Mouse (Mus musculus) midbrain, embryonic 12.5 days (tissue): ENCODE results near the gene Fasn. TPM values are rescaled to one million over a fixed set of nuclear protein-coding genes. Genes with fewer than 3 reads are reported as not detected.
"Not testable (repeated sequence)": the region's sequence is repeated elsewhere in the genome, so short reads cannot be mapped to it uniquely, and the experiment has no call there.

Experiments
- ATAC-seq: fragments of 200-750 bp; cut with Nextera tagmentation; 2 replicates; pipeline ENCODE4 v1.8.0; 2017; ENCODE audit warnings: low read depth, moderate TSS enrichment, moderate library complexity; ENCODE audit not compliant: low FRiP score
- H3K27ac ChIP-seq: fragments of 300-500 bp; sonication (generic); replicated peaks from 2 replicates; pipeline ENCODE4 v1.5.1; 2016; ENCODE audit warnings: mild to moderate bottlenecking
- H3K27me3 ChIP-seq: fragments of 300-500 bp; sonication (generic); 2 replicates; pipeline ENCODE4 v1.6.1; 2016; ENCODE audit warnings: mild to moderate bottlenecking
- H3K36me3 ChIP-seq: fragments of 300-500 bp; sonication (generic); 2 replicates; pipeline ENCODE4 v1.6.1; 2016
- H3K4me1 ChIP-seq: fragments of 300-500 bp; sonication (generic); 2 replicates; pipeline ENCODE4 v1.6.1; 2016
- H3K4me2 ChIP-seq: fragments of 300-500 bp; sonication (generic); replicated peaks from 2 replicates; pipeline ENCODE4 v1.6.1; 2016; ENCODE audit warnings: mild to moderate bottlenecking, moderate library complexity
- H3K4me3 ChIP-seq: fragments of 300-500 bp; sonication (generic); 2 replicates; pipeline ENCODE4 v1.5.1; 2016; ENCODE audit warnings: mild to moderate bottlenecking
- H3K9ac ChIP-seq: fragments of 300-500 bp; sonication (generic); replicated peaks from 2 replicates; pipeline ENCODE4 v1.6.1; 2016; ENCODE audit warnings: mild to moderate bottlenecking, moderate library complexity
- H3K9me3 ChIP-seq: fragments of 300-500 bp; sonication (generic); 2 replicates; pipeline ENCODE4 v1.6.1; 2016; ENCODE audit warnings: mild to moderate bottlenecking
- WGBS: fragments of 180-500 bp; shearing (Covaris S2); methylation state at CpG from one replicate; pipeline ENCODE4 v1.1.7; 2016; 5-methylcytosine and 5-hydroxymethylcytosine counted together
- polyA plus RNA-seq: library from polyadenylated mRNA; unstranded; fragments of >200 nt; fragmentation: Nextera tagmentation; extraction: Ambion mirVana; gene quantifications from 2 replicates; pipeline ENCODE4 v1.2.1, GENCODE M21; 2016

Fasn gene
- polyA plus RNA-seq, 1 experiment from 2014 or later: 140 TPM

DNA sequence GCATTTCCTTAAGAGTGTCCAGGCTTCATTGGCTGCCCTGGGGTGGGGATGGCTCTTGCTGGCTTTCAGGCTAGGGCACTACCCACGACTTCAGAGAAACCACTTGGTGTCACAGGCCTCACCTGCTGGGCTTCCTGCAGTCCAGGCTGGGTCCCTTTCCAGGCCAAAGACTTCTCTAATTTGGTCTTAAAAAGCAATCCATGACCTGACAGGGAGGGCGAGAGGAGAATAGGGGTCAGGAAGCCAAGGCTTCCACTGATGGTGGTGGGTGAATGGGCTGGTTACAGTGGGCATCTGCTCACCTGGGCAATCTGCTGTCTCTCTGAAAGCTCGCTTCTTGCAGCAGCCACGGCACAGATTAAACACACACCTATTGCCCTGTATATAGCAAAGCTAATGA is 35.0 kb downstream of the Fasn start:
- Histone ChIP-seq H3K27me3 (no peaks in the 10 kb centered on the region), H3K27ac (no peak overlapping the region), H3K9ac (no peak overlapping the region), H3K36me3 (peaks cover 82% of the 10 kb centered on the region), H3K4me3 (no peak overlapping the region), H3K4me1 (peaks cover 15% of the 10 kb centered on the region), H3K4me2 (no peak overlapping the region), H3K9me3 (no peaks in the 10 kb centered on the region)
- ATAC-seq: no peak
- WGBS: 90% methylated on average over 4 of the region's 4 CpGs

DNA sequence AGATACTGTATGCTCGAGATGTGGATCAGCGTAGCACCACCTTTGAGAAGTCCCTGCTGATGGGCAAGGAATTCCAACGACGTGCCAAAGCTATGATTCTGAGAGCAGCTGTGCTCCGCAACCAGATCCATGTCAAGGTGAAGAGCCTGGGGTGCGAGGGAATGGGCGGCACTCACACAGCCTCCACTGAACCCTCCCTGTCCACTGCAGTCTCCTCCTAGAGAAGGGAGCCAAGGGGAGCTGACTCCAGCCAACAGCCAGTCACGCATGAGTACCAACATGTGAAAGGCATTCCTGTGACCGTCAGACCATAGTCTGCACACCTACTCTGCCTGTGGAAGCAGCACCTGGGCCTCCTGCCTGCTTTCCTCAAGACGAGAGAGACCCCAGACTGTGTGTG is 35.9 kb downstream of the Fasn start:
- H3K9ac ChIP-seq, H3K27me3 ChIP-seq, H3K4me3 ChIP-seq, ATAC-seq, H3K9me3 ChIP-seq, H3K27ac ChIP-seq, H3K4me2 ChIP-seq: not testable (repeated sequence)
- peaks cover 15% of the 10 kb centered on the region for H3K4me1 ChIP-seq
- H3K36me3 ChIP-seq: peaks cover 74% of the 10 kb centered on the region
- 89% methylated on average over 9 of the region's 10 CpGs for WGBS

DNA sequence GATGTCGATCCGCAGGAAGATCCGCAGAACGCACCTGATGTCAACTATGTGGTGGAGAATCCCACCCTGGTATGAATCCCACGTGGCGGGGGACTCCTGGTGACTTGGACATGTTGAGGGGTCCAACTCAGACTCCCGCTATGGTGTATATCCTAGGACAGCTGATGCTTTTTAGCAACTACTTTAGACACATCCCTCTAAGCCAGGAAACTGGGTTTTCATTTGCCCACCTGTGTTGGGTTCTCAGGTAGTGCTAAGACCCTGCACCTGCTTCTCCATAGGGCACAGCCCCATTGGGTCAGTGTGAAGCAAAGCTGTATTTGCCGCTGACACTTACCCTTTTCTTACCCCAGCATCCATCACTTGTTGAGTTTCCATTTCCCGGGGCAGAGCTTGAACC is 39.2 kb downstream of the Fasn start:
- H3K27me3 ChIP-seq: peaks cover 4% of the 10 kb centered on the region; the same call in 1 of the 2 replicates
- WGBS: 39% methylated on average over 9 of the region's 9 CpGs
- H3K4me1 ChIP-seq: peaks cover 22% of the 10 kb centered on the region
- peak overlapping the region; percentile 80 for H3K4me3 ChIP-seq
- H3K27ac ChIP-seq: no peak overlapping the region
- peak overlapping the region; percentile 84 for H3K9ac ChIP-seq
- no peak for ATAC-seq
- H3K9me3 ChIP-seq: no peaks in the 10 kb centered on the region
- peak overlapping the region; percentile 95 for H3K4me2 ChIP-seq
- H3K36me3 ChIP-seq: peaks cover 57% of the 10 kb centered on the region

DNA sequence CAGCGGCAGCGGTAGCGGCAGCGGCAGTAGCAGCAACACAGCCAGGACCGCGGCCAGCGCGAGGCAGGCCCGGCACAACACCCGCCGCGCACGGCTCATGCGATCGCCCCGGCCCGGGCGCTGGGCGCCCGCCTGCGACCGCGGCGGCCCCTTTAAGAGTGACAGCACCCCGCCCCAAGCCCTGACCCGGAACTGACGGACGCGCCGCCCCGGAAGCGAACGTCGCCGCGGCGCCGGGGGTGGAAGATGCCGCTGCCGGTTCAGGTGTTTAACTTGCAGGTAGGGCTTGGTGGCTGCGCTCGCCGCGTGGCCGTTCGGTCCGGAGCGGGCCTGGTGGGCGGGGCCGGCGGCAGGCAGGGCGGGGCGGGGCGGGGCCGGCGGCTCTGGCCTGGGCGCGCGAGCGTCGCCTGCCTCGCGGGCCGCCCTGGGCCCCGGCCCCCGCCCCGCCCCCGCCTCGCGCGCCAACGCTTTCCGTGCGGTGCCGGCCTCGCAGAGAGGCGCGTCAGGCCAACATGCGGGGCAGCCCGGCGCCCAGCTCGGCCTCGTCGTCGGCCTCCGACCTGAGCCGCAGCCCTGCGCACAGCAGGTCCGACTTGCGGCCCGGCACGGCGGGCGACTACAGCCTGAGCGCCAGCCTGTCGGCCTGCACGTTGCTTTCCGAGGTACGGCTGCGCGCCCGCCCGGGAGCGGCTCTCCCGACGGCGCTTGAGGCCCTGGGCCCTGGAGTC is 40.1 kb downstream of the Fasn start, which contains the start of the genes Rfng and Gps1:
TSS of gene Rfng (minus strand) at position 144 of the 728 bp plus-strand sequence.
TSS of gene Gps1 (plus strand) at position 209 of the 728 bp plus-strand sequence.
- Histone ChIP-seq H3K9me3 (no peaks in the 10 kb centered on the region), H3K4me1 (peaks cover 22% of the 10 kb centered on the region), H3K27me3 (peaks cover 4% of the 10 kb centered on the region; the same call in 1 of the 2 replicates), H3K4me2 (peak within 1 kb of the TSS; percentile 95), H3K4me3 (peak within 1 kb of the TSS; percentile 80), H3K27ac (peak within 1 kb of the TSS; percentile 46), H3K36me3 (peaks cover 52% of the 10 kb centered on the region), H3K9ac (peak within 1 kb of the TSS; percentile 84)
- WGBS: 1% methylated on average over 69 of the region's 107 CpGs
- peak; percentile 81 for ATAC-seq

DNA sequence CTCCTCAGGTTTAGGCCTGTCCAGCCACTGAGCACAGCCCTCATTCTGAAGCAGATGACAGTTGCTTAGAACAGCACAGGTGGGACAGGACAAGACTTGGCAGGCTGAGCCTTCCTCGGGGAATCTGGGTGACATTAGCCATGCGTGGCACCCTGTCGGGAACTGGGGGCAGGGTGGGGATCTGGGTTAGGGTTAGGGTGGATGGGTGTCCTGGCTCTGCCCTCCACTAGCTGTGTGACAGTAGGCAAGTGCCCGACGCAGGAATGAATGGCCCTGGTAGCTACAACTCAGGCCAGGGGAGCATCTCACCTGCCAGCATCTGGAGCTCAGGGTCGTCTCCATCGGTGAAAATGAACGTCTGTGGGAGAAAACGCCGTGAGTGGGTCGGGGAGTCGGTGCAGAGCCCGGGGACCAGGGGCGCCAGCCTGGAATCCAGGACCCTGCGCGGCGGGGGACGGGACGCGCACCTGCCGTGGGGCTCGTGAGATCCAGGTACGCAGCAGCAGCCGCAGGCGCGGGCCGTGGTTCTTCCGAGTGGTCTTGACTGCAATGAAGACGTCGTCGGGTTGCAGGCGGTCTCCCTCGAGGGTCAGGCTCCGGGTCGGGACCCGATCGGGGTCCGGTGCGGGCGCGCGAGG is 40.8 kb downstream of the Fasn start:
- Histone ChIP-seq H3K27me3 (peaks cover 4% of the 10 kb centered on the region; the same call in 1 of the 2 replicates), H3K9ac (peak overlapping the region; percentile 84), H3K4me3 (peak overlapping the region; percentile 80), H3K27ac (peak overlapping the region; percentile 46), H3K4me1 (peaks cover 22% of the 10 kb centered on the region), H3K9me3 (no peaks in the 10 kb centered on the region), H3K4me2 (peak overlapping the region; percentile 94), H3K36me3 (peaks cover 48% of the 10 kb centered on the region)
- peak; percentile 29; the same call in 1 of the 2 replicates for ATAC-seq
- 3% methylated on average over 40 of the region's 42 CpGs for WGBS

DNA sequence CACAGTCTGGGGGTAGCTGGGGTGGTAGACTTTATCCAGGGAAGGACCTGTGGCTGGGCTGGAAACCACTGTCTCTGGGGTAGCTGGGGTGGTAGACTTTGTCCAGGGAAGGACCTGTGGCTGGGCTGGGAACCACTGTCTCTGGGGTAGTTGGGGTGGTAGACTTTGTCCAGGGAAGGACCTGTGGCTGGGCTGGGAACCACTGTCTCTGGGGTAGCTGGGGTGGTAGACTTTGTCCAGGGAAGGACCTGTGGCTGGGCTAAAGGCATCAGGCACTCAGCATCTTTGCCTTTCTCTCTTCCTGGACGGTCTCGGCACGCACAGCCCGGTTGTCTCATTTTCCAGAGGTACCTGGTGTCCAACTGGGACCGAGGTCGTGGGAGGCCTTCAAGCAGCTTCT is 43.0 kb downstream of the Fasn start:
- not testable (repeated sequence) for H3K4me2 ChIP-seq, H3K9ac ChIP-seq, ATAC-seq, H3K4me3 ChIP-seq, H3K27me3 ChIP-seq, H3K9me3 ChIP-seq, H3K27ac ChIP-seq
- WGBS: 94% methylated on average over 6 of the region's 6 CpGs
- H3K36me3 ChIP-seq: peaks cover 26% of the 10 kb centered on the region
- peaks cover 22% of the 10 kb centered on the region for H3K4me1 ChIP-seq

DNA sequence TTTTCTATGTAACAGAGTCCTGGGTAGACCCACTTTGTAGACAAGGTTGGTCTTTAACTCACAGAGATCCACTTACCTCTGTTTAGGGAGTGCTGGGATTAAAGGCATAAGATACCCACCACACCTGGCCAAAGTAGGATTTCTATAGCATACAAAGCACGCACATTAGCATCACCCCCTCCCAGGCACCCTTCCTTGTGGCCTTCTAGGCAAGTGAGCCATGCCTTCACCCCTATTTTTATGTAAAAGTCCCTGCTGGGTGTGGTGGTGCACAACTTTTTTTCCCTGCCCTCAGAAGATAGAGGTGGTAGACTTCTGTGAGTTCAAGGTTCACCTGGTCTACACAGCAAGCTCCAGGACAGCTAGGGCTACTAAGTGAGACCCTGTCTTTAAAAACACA is 44.5 kb downstream of the Fasn start:
- Histone ChIP-seq H3K4me2 (no peak overlapping the region), H3K9ac (no peak overlapping the region), H3K4me1 (peaks cover 14% of the 10 kb centered on the region), H3K4me3 (no peak overlapping the region), H3K9me3 (no peaks in the 10 kb centered on the region), H3K27ac (no peak overlapping the region), H3K36me3 (peaks cover 20% of the 10 kb centered on the region), H3K27me3 (peaks cover 4% of the 10 kb centered on the region; the same call in 1 of the 2 replicates)
- WGBS: 75% methylated on average over 1 of the region's 1 CpGs
- ATAC-seq: no peak

DNA sequence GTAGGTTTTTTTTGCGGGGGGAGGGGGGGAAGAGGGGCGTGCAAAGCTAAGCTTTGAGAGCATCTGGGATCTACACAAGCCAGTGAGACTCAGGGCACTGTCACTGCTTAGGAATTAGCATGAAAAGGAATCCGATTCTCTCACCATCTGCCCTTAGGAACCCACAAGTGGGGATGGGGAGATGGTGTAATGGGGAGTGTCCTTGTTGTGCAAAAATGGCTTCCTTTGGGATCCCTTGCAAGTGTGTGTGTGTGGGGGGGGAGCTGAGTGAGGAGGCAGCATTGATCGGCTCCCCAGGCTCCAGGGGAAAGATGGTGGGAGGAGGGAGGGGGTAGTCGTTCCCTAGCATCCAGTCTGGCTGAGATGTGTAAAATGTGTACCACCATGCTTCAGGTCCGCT is 47.2 kb downstream of the Fasn start:
- 0 out of 2 replicates have a peak, but pooled peaks cover 4% of the 10 kb centered on the region for H3K27me3 ChIP-seq
- no peak for ATAC-seq
- peaks cover 16% of the 10 kb centered on the region for H3K36me3 ChIP-seq
- H3K27ac ChIP-seq: no peak overlapping the region
- peaks cover 2% of the 10 kb centered on the region; the same call in 1 of the 2 replicates for H3K4me1 ChIP-seq
- H3K4me3 ChIP-seq: no peak overlapping the region
- no peak overlapping the region for H3K4me2 ChIP-seq
- 30% methylated on average over 6 of the region's 6 CpGs for WGBS
- H3K9ac ChIP-seq: no peak overlapping the region; the same call in 1 of the 2 replicates
- no peaks in the 10 kb centered on the region for H3K9me3 ChIP-seq

DNA sequence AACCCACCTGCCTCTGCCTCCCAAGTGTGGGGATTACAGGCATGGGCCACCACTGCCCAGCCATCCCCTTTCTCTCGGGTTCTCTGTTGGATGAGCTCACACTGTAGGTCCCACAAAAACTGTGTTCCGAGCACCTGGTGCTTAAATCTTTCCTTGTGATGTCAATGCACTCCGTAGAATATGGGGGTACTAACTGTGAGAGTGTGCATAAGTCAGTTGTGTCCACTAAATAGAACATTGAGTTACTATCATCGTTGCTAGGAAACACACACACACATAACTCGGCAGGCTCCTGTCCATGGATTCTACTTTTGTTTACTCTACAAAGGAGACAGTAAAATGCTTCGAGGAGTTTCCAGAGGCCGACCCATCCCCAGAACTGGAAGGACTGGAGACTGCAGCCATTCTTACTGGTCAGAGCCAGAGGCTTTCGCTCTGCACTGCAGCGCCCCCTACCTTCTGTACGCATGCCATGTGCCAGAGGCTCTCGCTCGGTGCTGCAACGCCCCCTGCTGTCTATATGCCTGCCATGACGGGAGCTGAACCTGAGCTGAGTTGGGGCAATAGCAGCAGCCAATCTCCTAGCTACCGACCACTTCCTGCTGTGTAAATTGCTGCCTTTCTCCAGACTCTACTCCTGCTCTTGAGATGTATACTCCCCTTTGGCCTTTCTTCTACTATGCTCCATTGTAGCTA is 48.4 kb downstream of the Fasn start:
- ATAC-seq: peak; percentile 66
- Histone ChIP-seq H3K9me3 (no peaks in the 10 kb centered on the region), H3K4me2 (no peak overlapping the region), H3K9ac (no peak overlapping the region), H3K27ac (no peak overlapping the region), H3K4me3 (no peak overlapping the region), H3K27me3 (0 out of 2 replicates have a peak, but pooled peaks cover 4% of the 10 kb centered on the region), H3K36me3 (peaks cover 7% of the 10 kb centered on the region), H3K4me1 (peaks cover 2% of the 10 kb centered on the region; the same call in 1 of the 2 replicates)
- WGBS: 31% methylated on average over 15 of the region's 15 CpGs

DNA sequence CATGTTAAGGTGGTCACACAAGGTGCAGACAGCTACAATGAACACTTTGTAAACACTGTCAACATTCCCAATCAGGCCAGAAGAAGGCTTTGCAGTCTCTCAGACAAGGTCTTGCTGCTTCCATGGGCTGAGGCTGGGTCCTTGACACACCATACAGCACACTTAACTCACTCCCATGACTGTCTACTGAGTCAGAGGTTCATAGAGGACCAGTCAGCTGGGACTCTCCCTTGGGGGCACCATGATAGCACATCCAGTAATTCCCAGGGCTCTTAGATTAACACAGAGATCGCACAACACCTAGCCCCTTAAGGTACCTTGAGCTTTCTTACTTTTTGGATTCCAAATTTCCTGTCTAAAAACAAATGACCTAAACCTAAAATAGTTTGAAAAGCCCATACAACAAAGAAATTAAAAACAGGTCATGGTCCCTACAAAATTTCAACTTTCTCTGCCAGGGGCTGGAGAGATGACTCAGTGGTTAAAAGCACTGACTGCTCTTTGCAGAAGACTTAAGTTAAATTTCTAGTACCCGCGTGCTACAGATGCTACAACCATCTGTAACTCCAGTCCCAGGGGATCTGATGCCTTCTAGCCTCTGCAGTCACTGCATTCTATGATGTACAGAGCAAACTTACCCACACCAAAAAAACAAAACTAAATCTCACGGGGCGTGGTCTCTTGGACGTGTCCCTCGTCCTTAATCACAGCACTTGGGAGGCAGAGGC is 50.7 kb downstream of the Fasn start:
- Histone ChIP-seq H3K4me2 (no peak overlapping the region), H3K9ac (no peak overlapping the region), H3K9me3 (no peaks in the 10 kb centered on the region)

DNA sequence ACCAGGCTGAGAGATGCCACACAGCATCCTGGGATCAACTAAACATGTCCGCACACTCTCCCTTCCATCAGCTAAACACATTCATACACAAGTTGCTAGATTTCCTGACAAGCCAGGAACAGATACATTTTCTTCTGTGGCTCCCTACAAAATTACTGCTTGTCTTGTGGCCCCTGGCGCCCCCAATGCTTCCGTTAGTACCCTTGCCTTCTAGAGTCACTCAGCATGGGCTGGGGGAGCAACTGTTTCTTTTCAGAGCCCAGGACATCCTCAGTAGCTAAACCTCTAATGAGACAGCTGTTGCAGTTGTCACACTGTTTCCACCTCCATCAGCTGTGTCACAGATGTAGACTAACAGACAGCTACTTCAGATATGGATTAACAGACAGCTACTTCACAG is 51.6 kb downstream of the Fasn start:
- Histone ChIP-seq H3K9ac (no peak overlapping the region), H3K4me3 (no peak overlapping the region), H3K27me3 (0 out of 2 replicates have a peak, but pooled peaks cover 4% of the 10 kb centered on the region), H3K36me3 (no peaks in the 10 kb centered on the region), H3K4me2 (no peak overlapping the region), H3K9me3 (no peaks in the 10 kb centered on the region), H3K27ac (no peak overlapping the region), H3K4me1 (peaks cover 2% of the 10 kb centered on the region; the same call in 1 of the 2 replicates)
- no peak for ATAC-seq
- WGBS: 82% methylated on average over 3 of the region's 3 CpGs

More for the DNA sequence above, 50.7 kb downstream of the Fasn start:
- 89% methylated on average over 7 of the region's 7 CpGs for WGBS
- no peak overlapping the region for H3K27ac ChIP-seq
- H3K4me3 ChIP-seq: no peak overlapping the region
- H3K4me1 ChIP-seq: peaks cover 2% of the 10 kb centered on the region; the same call in 1 of the 2 replicates
- ATAC-seq: no peak
- H3K27me3 ChIP-seq: 0 out of 2 replicates have a peak, but pooled peaks cover 4% of the 10 kb centered on the region
- no peaks in the 10 kb centered on the region for H3K36me3 ChIP-seq
